Mouse (Mus musculus): ENCODE measurements around the gene Cdk6.

DNA sequence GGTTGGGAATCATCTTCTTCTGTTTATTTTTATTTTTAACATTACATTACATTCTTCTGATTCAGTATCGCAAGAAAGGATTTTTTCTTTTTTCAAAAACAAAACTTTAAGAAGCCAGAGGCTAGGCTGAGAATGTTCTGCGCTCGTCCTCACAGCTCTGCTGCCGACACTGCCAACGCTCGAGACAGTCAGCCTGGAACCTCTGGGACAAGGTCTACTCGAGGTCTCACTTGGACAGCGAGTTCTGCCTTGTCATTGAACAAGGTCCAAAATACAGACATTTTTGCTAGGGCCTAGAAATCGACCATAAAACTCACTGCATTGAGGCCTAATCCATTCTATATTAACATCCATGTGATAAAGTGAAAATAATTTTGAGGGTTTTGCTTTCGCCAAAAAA is 181.5 kb downstream of the Cdk6 start:
- no peak for TF ChIP-seq CTCF (IDR thresholded peaks at IDR 0.05)
- no peak for TF ChIP-seq POLR2A (IDR thresholded peaks at IDR 0.05; ENCODE audit: insufficient read depth, low read depth, low read length)

Data from heart, adult 2 months (tissue).